Mouse (Mus musculus) myocyte (in vitro differentiated cells): Measurements from ENCODE around the gene Rad9b. TPM values are rescaled to one million over a fixed set of nuclear protein-coding genes. Genes with fewer than 3 reads are reported as not detected.

ENCODE experiments used
- H3K27me3 ChIP-seq: one replicate; pipeline ENCODE4 v1.6.1; 2011; ENCODE audit not compliant: control insufficient read depth, insufficient read depth, insufficient read length
- H3K36me3 ChIP-seq: one replicate; pipeline ENCODE4 v1.6.1; 2011; ENCODE audit not compliant: control insufficient read depth, insufficient read depth
- H3K4me2 ChIP-seq: one replicate; pipeline ENCODE4 v1.6.1; 2011; ENCODE audit warnings: low read depth, control low read depth
- H3K4me3 ChIP-seq: one replicate; pipeline ENCODE4 v1.5.1; 2011; ENCODE audit warnings: mild to moderate bottlenecking, control low read depth, moderate library complexity
- H3K79me2 ChIP-seq: one replicate; pipeline ENCODE4 v1.6.1; 2011; ENCODE audit not compliant: control insufficient read depth, insufficient read depth
- H3ac ChIP-seq: one replicate; pipeline ENCODE4 v1.6.1; 2011; ENCODE audit not compliant: control insufficient read depth, insufficient read length
- CEBPB ChIP-seq: IDR thresholded peaks from 2 replicates; pipeline ENCODE4 v1.6.1; 2011; ENCODE audit warnings: mild to moderate bottlenecking, moderate library complexity; ENCODE audit not compliant: poor library complexity, insufficient read depth, severe bottlenecking
- E2F4 ChIP-seq: IDR thresholded peaks from one replicate; pipeline ENCODE4 v1.6.1; 2011; ENCODE audit warnings: mild to moderate bottlenecking, control low read depth, moderate library complexity; ENCODE audit not compliant: insufficient read depth
- MAX ChIP-seq: IDR thresholded peaks from one replicate; pipeline ENCODE4 v1.6.1; 2011; ENCODE audit warnings: low read depth, mild to moderate bottlenecking, control low read depth
- MYOD1 ChIP-seq, 3 experiments: IDR thresholded peaks; one replicate each; pipeline ENCODE4 v1.6.1; 2011; ENCODE audit warnings: control low read depth in 2 of 3, low read depth in 2 of 3, mild to moderate bottlenecking in 2 of 3, moderate library complexity in 1 of 3; ENCODE audit not compliant: insufficient read length in 2 of 3, control insufficient read depth in 1 of 3
- MYOG ChIP-seq, 3 experiments: IDR thresholded peaks; one replicate each; pipeline ENCODE4 v1.6.1; 2011; ENCODE audit warnings: control low read depth in 2 of 3, low read depth in 2 of 3, mild to moderate bottlenecking in 2 of 3; ENCODE audit not compliant: insufficient read length in 2 of 3, control insufficient read depth in 1 of 3, insufficient read depth in 1 of 3
- POLR2A ChIP-seq: IDR thresholded peaks from one replicate; pipeline ENCODE4 v1.6.1; 2011; ENCODE audit warnings: low read depth, mild to moderate bottlenecking, control low read depth, moderate library complexity; ENCODE audit not compliant: insufficient read length
- POLR2AphosphoS2 ChIP-seq: IDR thresholded peaks from one replicate; pipeline ENCODE4 v1.6.1; 2011; ENCODE audit warnings: low read depth, control low read depth; ENCODE audit not compliant: insufficient read length
- REST ChIP-seq: IDR thresholded peaks from one replicate; pipeline ENCODE4 v1.6.1; 2011; ENCODE audit warnings: mild to moderate bottlenecking, control low read depth, moderate library complexity; ENCODE audit not compliant: insufficient read depth, insufficient read length
- SRF ChIP-seq: IDR thresholded peaks from one replicate; pipeline ENCODE4 v1.6.1; 2011; ENCODE audit warnings: low read depth; ENCODE audit not compliant: control insufficient read depth, insufficient read length
- TCF12 ChIP-seq: IDR thresholded peaks from one replicate; pipeline ENCODE4 v1.6.1; 2011; ENCODE audit warnings: mild to moderate bottlenecking, control low read depth; ENCODE audit not compliant: poor library complexity, insufficient read depth, severe bottlenecking
- TCF3 ChIP-seq: IDR thresholded peaks from one replicate; pipeline ENCODE4 v1.6.1; 2011; ENCODE audit warnings: low read depth, control low read depth; ENCODE audit not compliant: insufficient read length
- USF1 ChIP-seq: IDR thresholded peaks from one replicate; pipeline ENCODE4 v1.6.1; 2011; ENCODE audit warnings: low read depth, mild to moderate bottlenecking, control low read depth, moderate library complexity
- polyA plus RNA-seq: library from polyadenylated mRNA; unstranded; fragments of >200 nt; fragmentation: generic; extraction: Trizol; gene quantifications from one replicate; pipeline ENCODE4 v1.2.1, GENCODE M21; 2012; ENCODE audit warnings: missing spikeins

Rad9b gene
- polyA plus RNA-seq, 1 experiment, result 1.9 TPM

GRCm38 (mm10) chr5:122327283-122327682 lies 26.8 kb downstream of the Rad9b start:
- Histone ChIP-seq H3K4me2 (no peak overlapping the region), H3ac (no peak overlapping the region), H3K27me3 (no peaks in the 10 kb centered on the region), H3K79me2 (no peaks in the 10 kb centered on the region), H3K36me3 (no peaks in the 10 kb centered on the region), H3K4me3 (no peak overlapping the region)
- TF ChIP-seq E2F4 (no peak), MYOD1 (IDR thresholded peaks at IDR 0.05; ENCODE audit: control insufficient read depth in 1 of 3, insufficient read length in 2 of 3, low read depth in 2 of 3) (no peak), REST (no peak), MYOG (IDR thresholded peaks at IDR 0.05; ENCODE audit: control insufficient read depth in 1 of 3, insufficient read depth in 1 of 3, insufficient read length in 2 of 3, low read depth in 2 of 3) (no peak), TCF12 (no peak), POLR2A (no peak), POLR2AphosphoS2 (no peak), MAX (no peak), CEBPB (no peak), USF1 (no peak), TCF3 (no peak), SRF (no peak)

- Histone ChIP-seq H3K4me3 (no peak overlapping the region), H3K79me2 (no peaks in the 10 kb centered on the region), H3K27me3 (no peaks in the 10 kb centered on the region), H3ac (no peak overlapping the region), H3K36me3 (no peaks in the 10 kb centered on the region), H3K4me2 (peak overlapping the region; percentile 20)
- no peak for TF ChIP-seq TCF12
- TF ChIP-seq USF1, result no peak
- no peak for TF ChIP-seq MAX
- no peak for TF ChIP-seq TCF3
- TF ChIP-seq MYOD1 (IDR thresholded peaks at IDR 0.05; ENCODE audit: control insufficient read depth in 1 of 3, insufficient read length in 2 of 3, low read depth in 2 of 3), result no peak
These were observed 28.6 kb downstream of the Rad9b start for GRCm38 (mm10) chr5:122325477-122325876.

- Histone ChIP-seq H3K4me2 (peak overlapping the region; percentile 20), H3ac (no peak overlapping the region), H3K36me3 (no peaks in the 10 kb centered on the region), H3K27me3 (no peaks in the 10 kb centered on the region), H3K79me2 (no peaks in the 10 kb centered on the region), H3K4me3 (no peak overlapping the region)
- no peak for TF ChIP-seq TCF3
- TF ChIP-seq E2F4, result no peak
- TF ChIP-seq MAX, result no peak
- no peak for TF ChIP-seq POLR2A
- no peak for TF ChIP-seq SRF
- no peak for TF ChIP-seq POLR2AphosphoS2
- TF ChIP-seq USF1, result no peak
- TF ChIP-seq MYOG (IDR thresholded peaks at IDR 0.05; ENCODE audit: control insufficient read depth in 1 of 3, insufficient read depth in 1 of 3, insufficient read length in 2 of 3, low read depth in 2 of 3), result no peak
- TF ChIP-seq MYOD1 (IDR thresholded peaks at IDR 0.05; ENCODE audit: control insufficient read depth in 1 of 3, insufficient read length in 2 of 3, low read depth in 2 of 3), result no peak
- TF ChIP-seq REST, result no peak
- no peak for TF ChIP-seq TCF12
- TF ChIP-seq CEBPB, result no peak
These were observed 29.2 kb downstream of the Rad9b start for GRCm38 (mm10) chr5:122324608-122325431.

- H3K36me3 ChIP-seq, result no peaks in the 10 kb centered on the region
- TF ChIP-seq POLR2AphosphoS2, result no peak
- no peak for TF ChIP-seq POLR2A
- no peak for TF ChIP-seq CEBPB
- TF ChIP-seq MYOD1 (IDR thresholded peaks at IDR 0.05; ENCODE audit: control insufficient read depth in 1 of 3, insufficient read length in 2 of 3, low read depth in 2 of 3), result no peak
- TF ChIP-seq E2F4, result no peak
- TF ChIP-seq TCF3, result no peak
- TF ChIP-seq REST, result no peak
- TF ChIP-seq TCF12, result no peak
- TF ChIP-seq MAX, result no peak
- TF ChIP-seq USF1, result no peak
- TF ChIP-seq SRF, result no peak
- TF ChIP-seq MYOG (IDR thresholded peaks at IDR 0.05; ENCODE audit: control insufficient read depth in 1 of 3, insufficient read depth in 1 of 3, insufficient read length in 2 of 3, low read depth in 2 of 3), result no peak
These were observed 30.5 kb downstream of the Rad9b start for GRCm38 (mm10) chr5:122323523-122323922.

GRCm38 (mm10) chr5:122320205-122320781 lies 33.7 kb downstream of the Rad9b start:
- no peaks in the 10 kb centered on the region for H3K27me3 ChIP-seq
- H3K4me3 ChIP-seq, result no peak overlapping the region
- no peaks in the 10 kb centered on the region for H3K36me3 ChIP-seq
- H3ac ChIP-seq, result no peak overlapping the region
- TF ChIP-seq POLR2A (no peak), E2F4 (no peak), SRF (no peak), CEBPB (no peak), TCF3 (no peak), MYOG (IDR thresholded peaks at IDR 0.05; ENCODE audit: control insufficient read depth in 1 of 3, insufficient read depth in 1 of 3, insufficient read length in 2 of 3, low read depth in 2 of 3) (no peak), TCF12 (no peak), MAX (no peak), MYOD1 (IDR thresholded peaks at IDR 0.05; ENCODE audit: control insufficient read depth in 1 of 3, insufficient read length in 2 of 3, low read depth in 2 of 3) (no peak), REST (no peak), USF1 (no peak), POLR2AphosphoS2 (no peak)
- no peaks in the 10 kb centered on the region for H3K79me2 ChIP-seq
- no peak overlapping the region for H3K4me2 ChIP-seq

More at GRCm38 (mm10) chr5:122323523-122323922, 30.5 kb downstream of the Rad9b start:
- Histone ChIP-seq H3K79me2 (no peaks in the 10 kb centered on the region), H3ac (no peak overlapping the region), H3K4me3 (no peak overlapping the region), H3K27me3 (no peaks in the 10 kb centered on the region), H3K4me2 (no peak overlapping the region)
